Mouse (Mus musculus): ENCODE measurements around the gene Opa1.

Gene Opa1

GRCm38 (mm10) chr16:29693025-29693682, 114.0 kb downstream of the Opa1 start:
- no peak for DNase-seq

- no peak for DNase-seq
Measured at GRCm38 (mm10) chr16:29693791-29694419, 114.8 kb downstream of the Opa1 start.

- DNase-seq: no peak
Measured at GRCm38 (mm10) chr16:29694420-29694959, 115.4 kb downstream of the Opa1 start.

Measured in right cerebral cortex, adult 18-20 months (tissue).